Mouse (Mus musculus) forebrain, embryonic 13.5 days (tissue): Measurements from ENCODE around the gene Cfap99. TPM values are rescaled to one million over a fixed set of nuclear protein-coding genes. Genes with fewer than 3 reads are reported as not detected.

Experiments
- ATAC-seq: fragments of 200-750 bp; cut with Nextera tagmentation; 2 replicates; pipeline ENCODE4 v1.8.0; 2017
- H3K27ac ChIP-seq: fragments of 300-500 bp; sonication (generic); 2 replicates; pipeline ENCODE4 v1.5.1; 2015; ENCODE audit warnings: inconsistent platforms, mild to moderate bottlenecking, moderate library complexity
- H3K27me3 ChIP-seq: fragments of 300-500 bp; sonication (generic); 2 replicates; pipeline ENCODE4 v1.6.1; 2015; ENCODE audit warnings: mild to moderate bottlenecking, inconsistent platforms
- H3K36me3 ChIP-seq: fragments of 300-500 bp; sonication (generic); 2 replicates; pipeline ENCODE4 v1.6.1; 2015; ENCODE audit warnings: mild to moderate bottlenecking, inconsistent platforms; ENCODE audit not compliant: poor library complexity, severe bottlenecking
- H3K4me1 ChIP-seq: fragments of 300-500 bp; sonication (generic); 2 replicates; pipeline ENCODE4 v1.6.1; 2015; ENCODE audit warnings: inconsistent platforms
- H3K4me2 ChIP-seq: fragments of 300-500 bp; sonication (generic); 2 replicates; pipeline ENCODE4 v1.6.1; 2015; ENCODE audit warnings: inconsistent platforms, mild to moderate bottlenecking, moderate library complexity
- H3K4me3 ChIP-seq: fragments of 300-500 bp; sonication (generic); 2 replicates; pipeline ENCODE4 v1.5.1; 2015; ENCODE audit warnings: mild to moderate bottlenecking, inconsistent platforms
- H3K9ac ChIP-seq: fragments of 300-500 bp; sonication (generic); 2 replicates; pipeline ENCODE4 v1.6.1; 2015; ENCODE audit warnings: mild to moderate bottlenecking, inconsistent platforms
- H3K9me3 ChIP-seq: fragments of 300-500 bp; sonication (generic); replicated peaks from 2 replicates; pipeline ENCODE4 v1.6.1; 2016; ENCODE audit warnings: inconsistent platforms
- WGBS: fragments of 180-500 bp; shearing (Covaris S2); methylation state at CpG from one replicate; pipeline ENCODE4 v1.1.7; 2015; 5-methylcytosine and 5-hydroxymethylcytosine counted together
- polyA plus RNA-seq: library from polyadenylated mRNA; unstranded; fragments of >200 nt; fragmentation: Nextera tagmentation; extraction: Ambion mirVana; gene quantifications from 2 replicates; pipeline ENCODE4 v1.2.1, GENCODE M21; 2015

The Cfap99 gene
- polyA plus RNA-seq, 1 experiment from 2014 or later: not detected

GRCm38 (mm10) chr5:34302377-34302776, 14.0 kb downstream of the Cfap99 start:
- H3K27me3 ChIP-seq: no peaks in the 10 kb centered on the region
- H3K9ac ChIP-seq: no peak overlapping the region
- no peak overlapping the region for H3K27ac ChIP-seq
- no peak overlapping the region for H3K4me3 ChIP-seq
- no peak overlapping the region for H3K4me2 ChIP-seq
- ATAC-seq: no peak
- no peaks in the 10 kb centered on the region for H3K9me3 ChIP-seq
- no peaks in the 10 kb centered on the region for H3K4me1 ChIP-seq
- 83% methylated on average over 7 of the region's 7 CpGs for WGBS
- H3K36me3 ChIP-seq: no peaks in the 10 kb centered on the region

GRCm38 (mm10) chr5:34309016-34309415, 20.6 kb downstream of the Cfap99 start:
- Histone ChIP-seq H3K27ac (no peak overlapping the region), H3K9ac (no peak overlapping the region), H3K4me1 (no peaks in the 10 kb centered on the region), H3K36me3 (no peaks in the 10 kb centered on the region), H3K9me3 (no peaks in the 10 kb centered on the region), H3K27me3 (no peaks in the 10 kb centered on the region), H3K4me3 (no peak overlapping the region), H3K4me2 (no peak overlapping the region)
- 83% methylated on average over 3 of the region's 3 CpGs for WGBS
- ATAC-seq: no peak

- Histone ChIP-seq H3K4me2 (no peak overlapping the region), H3K27ac (no peak overlapping the region), H3K4me1 (no peaks in the 10 kb centered on the region), H3K36me3 (no peaks in the 10 kb centered on the region), H3K27me3 (no peaks in the 10 kb centered on the region), H3K9ac (no peak overlapping the region), H3K4me3 (no peak overlapping the region), H3K9me3 (no peaks in the 10 kb centered on the region)
- 77% methylated on average over 2 of the region's 2 CpGs for WGBS
- no peak for ATAC-seq
These were observed 31.2 kb downstream of the Cfap99 start for GRCm38 (mm10) chr5:34319491-34320034.

DNA sequence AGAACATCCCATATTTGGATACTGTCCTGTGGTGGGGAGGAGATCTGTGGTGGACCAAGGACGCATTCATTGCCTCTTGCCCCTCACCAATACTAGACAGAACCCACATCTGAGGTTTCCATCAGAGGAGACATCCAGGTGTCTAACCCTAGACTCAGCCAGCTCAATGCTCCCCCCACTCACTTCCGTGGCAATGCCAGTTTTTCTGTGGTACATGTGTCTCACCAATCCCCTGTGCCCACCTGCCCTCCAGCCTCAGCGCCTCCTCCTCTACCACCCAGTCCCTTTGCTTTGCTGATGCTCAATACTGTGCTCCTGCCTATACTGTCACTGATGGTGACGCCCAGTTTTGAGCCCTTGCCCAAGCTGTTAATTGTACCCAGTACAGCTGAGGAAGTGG, 32.8 kb downstream of the Cfap99 start:
- 87% methylated on average over 4 of the region's 4 CpGs for WGBS
- ATAC-seq: no peak
- H3K4me3 ChIP-seq: no peak overlapping the region
- no peak overlapping the region for H3K4me2 ChIP-seq
- no peaks in the 10 kb centered on the region for H3K9me3 ChIP-seq
- H3K36me3 ChIP-seq: no peaks in the 10 kb centered on the region
- H3K27me3 ChIP-seq: no peaks in the 10 kb centered on the region
- peaks cover 3% of the 10 kb centered on the region for H3K4me1 ChIP-seq
- no peak overlapping the region for H3K9ac ChIP-seq
- no peak overlapping the region for H3K27ac ChIP-seq

- no peaks in the 10 kb centered on the region for H3K27me3 ChIP-seq
- no peak overlapping the region for H3K4me2 ChIP-seq
- no peak overlapping the region for H3K4me3 ChIP-seq
- no peak overlapping the region for H3K9ac ChIP-seq
- H3K27ac ChIP-seq: no peak overlapping the region
- no peak for ATAC-seq
- H3K9me3 ChIP-seq: no peaks in the 10 kb centered on the region
- H3K36me3 ChIP-seq: no peaks in the 10 kb centered on the region
- H3K4me1 ChIP-seq: peaks cover 14% of the 10 kb centered on the region
These were observed 36.9 kb downstream of the Cfap99 start for GRCm38 (mm10) chr5:34325286-34325685.

DNA sequence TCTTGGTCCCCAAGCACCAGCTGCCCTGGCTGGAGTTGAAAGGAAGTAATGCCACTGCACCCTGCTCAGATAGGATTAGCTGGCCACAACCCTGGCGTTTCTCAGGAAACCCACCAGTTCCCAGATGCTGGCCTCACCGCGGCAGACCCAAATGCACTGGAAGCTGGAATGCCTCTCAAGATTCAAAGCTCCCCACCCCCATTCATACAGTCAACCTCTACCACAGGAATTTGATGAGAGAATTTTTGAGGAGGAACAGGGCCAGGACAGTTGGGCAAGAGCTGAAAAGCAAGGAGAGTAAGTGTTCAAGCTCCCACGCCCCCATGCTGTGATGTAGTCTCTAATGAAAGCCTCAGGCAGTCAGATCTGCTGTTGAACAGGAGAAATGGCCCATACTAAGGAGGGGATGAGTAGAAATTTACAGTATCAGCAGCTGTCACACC, 37.9 kb downstream of the Cfap99 start:
- peak overlapping the region; percentile 57 for H3K4me2 ChIP-seq
- no peak overlapping the region for H3K27ac ChIP-seq
- no peak overlapping the region for H3K4me3 ChIP-seq
- H3K9ac ChIP-seq: no peak overlapping the region
- no peaks in the 10 kb centered on the region for H3K9me3 ChIP-seq
- 23% methylated on average over 4 of the region's 4 CpGs for WGBS
- H3K36me3 ChIP-seq: no peaks in the 10 kb centered on the region
- peaks cover 14% of the 10 kb centered on the region for H3K4me1 ChIP-seq
- H3K27me3 ChIP-seq: no peaks in the 10 kb centered on the region
- ATAC-seq: no peak

DNA sequence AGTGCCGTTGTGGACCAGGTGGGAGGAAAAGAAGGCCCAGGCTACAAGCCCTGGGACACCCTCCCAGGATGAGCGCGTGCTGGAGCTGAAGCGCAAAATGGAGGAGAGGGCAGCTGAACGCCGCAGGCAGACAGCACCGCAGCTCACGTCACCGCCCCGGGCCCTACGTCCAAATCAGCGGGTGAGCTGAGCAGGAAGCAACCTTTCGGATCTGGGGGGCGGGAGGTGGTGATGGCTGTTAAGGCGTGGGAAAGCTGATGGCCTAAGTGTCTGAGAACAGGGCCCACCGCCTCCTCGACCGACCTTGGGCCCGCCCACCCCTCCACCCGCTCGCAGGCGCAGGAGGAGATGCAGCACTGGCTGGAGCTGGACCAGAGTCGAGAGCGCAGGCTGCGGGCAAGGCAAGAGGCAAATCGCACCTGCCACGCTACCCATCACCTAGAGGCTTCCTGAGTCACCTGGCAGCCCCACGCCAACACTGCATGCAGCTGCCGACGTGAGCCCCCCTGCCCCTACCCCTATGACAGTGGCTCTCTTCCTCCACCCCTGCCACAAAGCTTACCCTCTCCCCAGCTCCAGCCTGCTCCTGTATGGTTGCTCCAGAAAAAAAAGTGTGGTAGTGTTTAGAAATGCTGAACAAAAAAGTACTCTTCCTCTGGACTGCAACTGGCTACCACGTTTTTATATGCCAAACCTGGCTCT, 38.6 kb downstream of the Cfap99 start:
- H3K9me3 ChIP-seq: no peaks in the 10 kb centered on the region
- H3K9ac ChIP-seq: peak overlapping the region; percentile 60
- H3K27me3 ChIP-seq: no peaks in the 10 kb centered on the region
- H3K27ac ChIP-seq: no peak overlapping the region
- 0 out of 2 replicates have a peak, but pooled peaks have one; percentile 63 for ATAC-seq
- WGBS: 14% methylated on average over 31 of the region's 31 CpGs
- peaks cover 14% of the 10 kb centered on the region for H3K4me1 ChIP-seq
- peak overlapping the region; percentile 33 for H3K4me3 ChIP-seq
- peak overlapping the region; percentile 57 for H3K4me2 ChIP-seq
- H3K36me3 ChIP-seq: no peaks in the 10 kb centered on the region

GRCm38 (mm10) chr5:34330136-34330535, 41.7 kb downstream of the Cfap99 start:
- no peak overlapping the region for H3K4me3 ChIP-seq
- H3K4me2 ChIP-seq: no peak overlapping the region
- H3K27me3 ChIP-seq: no peaks in the 10 kb centered on the region
- WGBS: 89% methylated on average over 2 of the region's 2 CpGs
- no peaks in the 10 kb centered on the region for H3K36me3 ChIP-seq
- peaks cover 14% of the 10 kb centered on the region for H3K4me1 ChIP-seq
- no peak overlapping the region for H3K9ac ChIP-seq
- no peaks in the 10 kb centered on the region for H3K9me3 ChIP-seq
- no peak overlapping the region for H3K27ac ChIP-seq
- ATAC-seq: no peak

DNA sequence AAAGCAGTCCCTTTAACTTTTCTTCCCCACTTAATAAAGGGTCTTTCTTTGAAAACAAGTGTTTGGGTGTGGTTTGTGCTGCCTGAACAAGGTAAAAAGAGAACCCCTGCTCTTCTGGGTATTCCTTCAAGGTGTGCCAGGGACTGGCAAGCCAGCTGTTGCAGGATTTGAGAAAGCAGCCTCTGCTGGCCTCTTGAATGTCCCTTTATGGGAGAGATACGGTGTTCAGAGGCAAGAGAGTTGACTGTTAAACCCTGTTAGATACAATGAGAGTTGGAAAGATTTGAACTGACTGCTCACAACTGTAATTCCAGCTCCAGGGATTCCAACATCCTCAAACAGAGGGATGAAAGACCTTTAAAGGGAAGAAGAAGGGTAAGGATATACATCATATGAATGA, 45.7 kb downstream of the Cfap99 start:
- Histone ChIP-seq H3K4me2 (no peak overlapping the region), H3K27me3 (no peaks in the 10 kb centered on the region), H3K4me1 (peaks cover 23% of the 10 kb centered on the region), H3K27ac (no peak overlapping the region), H3K9me3 (no peaks in the 10 kb centered on the region), H3K9ac (no peak overlapping the region), H3K4me3 (no peak overlapping the region), H3K36me3 (peaks cover 6% of the 10 kb centered on the region; the same call in 1 of the 2 replicates)
- WGBS: 91% methylated on average over 1 of the region's 1 CpGs
- ATAC-seq: no peak

DNA sequence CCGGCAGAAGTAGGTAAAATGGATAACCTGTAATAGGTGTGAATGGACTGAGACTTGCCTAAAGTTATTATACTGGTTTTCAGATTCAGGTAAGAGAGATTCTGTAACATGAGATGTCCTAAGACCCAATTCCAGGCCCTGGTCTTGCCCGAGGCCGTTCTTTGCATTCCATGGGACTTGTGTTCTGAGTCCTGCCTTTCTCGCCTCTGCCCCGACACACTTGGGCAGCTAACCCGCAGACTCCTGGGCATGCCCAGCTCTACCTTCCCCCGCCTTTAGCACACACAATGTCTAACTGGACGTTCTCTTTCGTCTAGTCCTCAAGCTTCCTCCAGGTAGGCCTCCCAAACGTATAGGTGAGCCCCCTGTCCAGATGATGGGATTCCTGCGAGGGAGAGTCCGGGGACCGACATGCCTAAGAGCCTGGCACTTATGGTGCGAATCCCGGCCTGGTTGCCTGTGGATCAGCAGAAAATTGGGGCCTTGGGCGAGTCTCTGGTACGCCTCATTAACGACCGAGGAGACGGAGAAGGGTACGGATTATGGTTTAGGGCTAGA, 47.2 kb downstream of the Cfap99 start:
- H3K4me1 ChIP-seq: peaks cover 26% of the 10 kb centered on the region
- no peaks in the 10 kb centered on the region for H3K27me3 ChIP-seq
- H3K4me2 ChIP-seq: peak overlapping the region; percentile 71
- H3K9ac ChIP-seq: peak overlapping the region; percentile 89
- peak overlapping the region; percentile 96 for H3K4me3 ChIP-seq
- no peaks in the 10 kb centered on the region for H3K9me3 ChIP-seq
- 3% methylated on average over 21 of the region's 21 CpGs for WGBS
- H3K36me3 ChIP-seq: peaks cover 6% of the 10 kb centered on the region; the same call in 1 of the 2 replicates
- H3K27ac ChIP-seq: peak overlapping the region; percentile 63
- peak; percentile 68 for ATAC-seq

- no peaks in the 10 kb centered on the region for H3K9me3 ChIP-seq
- H3K36me3 ChIP-seq: peaks cover 6% of the 10 kb centered on the region; the same call in 1 of the 2 replicates
- WGBS: under 1% methylated on average over 65 of the region's 67 CpGs
- peak within 1 kb of the TSS; percentile 74 for H3K4me2 ChIP-seq
- ATAC-seq: peak; percentile 98
- H3K27ac ChIP-seq: peak within 1 kb of the TSS; percentile 93
- H3K27me3 ChIP-seq: no peaks in the 10 kb centered on the region
- H3K4me1 ChIP-seq: peaks cover 26% of the 10 kb centered on the region
- H3K9ac ChIP-seq: peak within 1 kb of the TSS; percentile 98
- peak within 1 kb of the TSS; percentile 96 for H3K4me3 ChIP-seq
These were observed 47.8 kb downstream of the Cfap99 start, which contains the start of gene Rnf4 for GRCm38 (mm10) chr5:34336097-34336774. Rnf4 (plus strand) TSS chr5:34336289.
